Mouse (Mus musculus) bone marrow, adult 2 months (tissue): ENCODE results near the gene Polh. TPM values are rescaled to one million over a fixed set of nuclear protein-coding genes. Genes with fewer than 3 reads are reported as not detected.

ENCODE experiments used
- H3K27ac ChIP-seq: fragments of 200-500 bp; 2 replicates; pipeline ENCODE4 v1.5.1; 2012; ENCODE audit warnings: low read depth, mild to moderate bottlenecking, control low read depth, inconsistent platforms, low read length; ENCODE audit not compliant: control insufficient read depth, poor library complexity, insufficient read depth
- H3K4me1 ChIP-seq: fragments of 200-500 bp; 2 replicates; pipeline ENCODE4 v1.6.1; 2011; ENCODE audit warnings: low read length; ENCODE audit not compliant: control insufficient read depth, insufficient read depth
- H3K4me3 ChIP-seq: fragments of 200-500 bp; replicated peaks from 2 replicates; pipeline ENCODE3; 2011; ENCODE audit warnings: mild to moderate bottlenecking, low read depth, low read length, control low read depth; ENCODE audit not compliant: control insufficient read depth
- CTCF ChIP-seq: fragments of 200-500 bp; IDR thresholded peaks from 2 replicates; pipeline ENCODE4 v1.5.1; 2011; ENCODE audit warnings: low read length, control low read depth; ENCODE audit not compliant: control insufficient read depth, insufficient read depth
- POLR2A ChIP-seq: fragments of 200-500 bp; IDR thresholded peaks from 2 replicates; pipeline ENCODE4 v1.6.1; 2011; ENCODE audit warnings: low read depth, mild to moderate bottlenecking, control low read depth, low read length, borderline replicate concordance; ENCODE audit not compliant: control insufficient read depth
- WGBS: fragments of 180-500 bp; shearing (Covaris S2); methylation state at CpG from one replicate; pipeline ENCODE4 v1.1.7; 2018; 5-methylcytosine and 5-hydroxymethylcytosine counted together
- polyA plus RNA-seq: library from polyadenylated mRNA; stranded (reverse); fragments of >200 nt; gene quantifications from 2 replicates; pipeline ENCODE4 v1.2.4, GENCODE M21; 2011; ENCODE audit warnings: low replicate concordance; ENCODE audit not compliant: missing spikeins, insufficient read depth, insufficient read length

Polh gene
- polyA plus RNA-seq, 1 experiment = 17.3 TPM

DNA sequence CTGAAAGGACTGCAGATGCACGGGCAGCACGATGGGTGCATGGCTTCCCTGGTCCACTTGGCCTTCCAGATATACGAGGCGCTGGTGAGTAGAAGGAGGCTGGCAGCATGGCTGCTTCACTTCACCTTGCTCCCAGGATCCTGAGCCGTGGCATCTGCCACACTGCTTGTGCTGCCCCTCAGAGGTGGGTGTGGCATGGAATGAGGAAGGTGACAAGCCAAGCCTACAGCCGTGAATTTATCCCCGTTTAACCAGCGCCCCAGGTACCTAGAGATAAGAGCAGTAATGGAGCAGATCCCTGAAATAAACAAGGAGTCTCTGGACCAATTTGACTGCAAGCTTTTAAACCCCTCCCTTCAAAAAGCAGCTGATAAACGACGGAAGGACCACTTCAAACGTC is 39.0 kb upstream of the Polh start:
- 82% methylated on average over 11 of the region's 11 CpGs for WGBS
- no peak for TF ChIP-seq CTCF
- TF ChIP-seq POLR2A = no peak

DNA sequence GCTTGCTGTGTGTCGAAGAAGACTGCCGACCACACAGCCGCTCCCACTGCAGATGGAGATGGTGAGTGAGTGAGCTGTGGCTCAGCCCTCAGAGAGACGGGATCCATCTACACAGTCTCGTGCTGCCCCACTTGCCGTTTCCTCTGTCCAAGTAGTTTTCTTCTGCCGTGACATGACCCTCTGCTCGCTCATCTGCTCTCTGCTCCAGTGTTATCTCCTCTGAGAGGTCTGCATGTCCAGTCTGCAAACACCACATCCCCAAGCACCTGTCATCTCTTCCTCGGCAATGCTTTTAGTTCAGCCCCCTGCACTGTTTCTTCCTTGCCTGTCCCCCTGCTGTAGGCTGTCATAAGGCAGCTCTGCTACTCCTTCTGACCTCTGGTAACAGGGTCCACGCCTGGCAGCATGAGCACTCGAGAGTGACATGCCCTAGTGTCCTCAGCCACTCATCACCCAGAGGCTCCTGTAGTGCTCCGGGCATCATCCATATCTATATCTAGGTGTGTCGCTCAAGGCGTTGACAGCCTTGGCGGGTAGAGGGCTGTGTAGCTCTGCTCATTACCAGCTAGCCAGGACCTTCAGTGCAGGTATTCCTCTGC is 37.2 kb upstream of the Polh start:
- no peaks in the 10 kb centered on the region for H3K4me1 ChIP-seq
- TF ChIP-seq POLR2A = no peak
- TF ChIP-seq CTCF = no peak
- H3K27ac ChIP-seq = no peak overlapping the region
- no peak overlapping the region for H3K4me3 ChIP-seq
- WGBS = 86% methylated on average over 15 of the region's 15 CpGs

More for the DNA sequence above, 39.0 kb upstream of the Polh start:
- Histone ChIP-seq H3K4me3 (no peak overlapping the region), H3K4me1 (no peaks in the 10 kb centered on the region; the same call in 1 of the 2 replicates), H3K27ac (no peak overlapping the region)

DNA sequence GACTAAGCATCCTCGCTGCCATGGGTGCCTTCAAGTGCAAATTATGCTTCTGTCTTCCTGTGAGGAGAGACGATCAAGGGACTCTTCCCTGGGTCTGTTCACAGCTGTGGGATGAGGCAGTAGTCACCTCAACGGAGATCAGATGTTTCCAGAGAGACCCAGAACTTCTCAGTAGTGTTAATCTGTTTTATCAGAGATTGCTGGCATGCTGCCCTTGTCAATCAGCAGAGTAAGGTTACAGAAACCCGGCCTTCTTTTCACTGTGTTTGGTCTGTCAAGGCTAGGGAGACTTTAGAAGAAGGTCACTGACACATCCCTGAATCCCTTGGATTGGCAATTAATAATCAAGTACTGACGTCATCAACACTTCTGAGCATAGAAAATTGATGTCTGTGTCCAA is 35.0 kb upstream of the Polh start:
- no peaks in the 10 kb centered on the region for H3K4me1 ChIP-seq
- 68% methylated on average over 5 of the region's 5 CpGs for WGBS
- no peak for TF ChIP-seq CTCF
- no peak for TF ChIP-seq POLR2A
- no peak overlapping the region for H3K4me3 ChIP-seq
- H3K27ac ChIP-seq = no peak overlapping the region

DNA sequence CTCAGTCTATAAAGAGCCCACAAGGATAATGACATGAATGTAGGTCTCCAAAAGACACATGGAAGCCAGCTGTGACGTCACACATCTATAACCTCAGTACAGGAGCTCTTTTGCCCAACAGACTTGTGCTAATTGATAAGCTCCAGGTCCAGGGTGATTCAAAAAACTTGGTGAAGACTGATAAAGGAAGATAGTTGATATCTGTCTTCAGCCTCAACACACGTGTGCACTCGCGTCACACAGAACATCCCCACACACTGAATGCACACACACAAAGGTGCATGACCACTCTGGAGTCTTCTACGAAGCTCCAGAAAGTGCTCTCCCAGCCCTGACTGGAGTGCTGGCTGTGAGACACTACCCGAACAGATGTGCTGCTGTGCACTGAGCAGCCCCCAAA is 34.6 kb upstream of the Polh start:
- no peaks in the 10 kb centered on the region for H3K4me1 ChIP-seq

DNA sequence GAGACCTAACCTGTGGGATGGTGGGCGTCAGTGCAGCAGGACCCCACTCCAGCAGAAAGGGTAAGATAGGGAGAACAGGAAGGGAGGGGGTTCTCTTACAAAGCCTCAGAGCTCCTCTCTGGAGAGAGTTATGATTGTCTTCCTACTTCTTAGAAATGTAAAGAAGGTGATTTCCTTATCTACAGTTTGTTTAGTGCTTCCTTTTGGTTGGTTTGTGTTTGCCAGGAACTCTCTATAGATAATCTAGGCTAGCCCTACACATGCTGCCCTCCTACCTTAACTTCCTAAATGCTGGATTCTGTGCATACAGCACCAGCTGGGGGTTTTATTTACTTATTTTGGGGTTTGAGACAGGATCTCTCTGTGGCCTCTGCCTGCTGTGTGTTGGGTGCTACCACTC is 33.6 kb upstream of the Polh start:
- TF ChIP-seq POLR2A = no peak
- no peak for TF ChIP-seq CTCF
- WGBS = 79% methylated on average over 1 of the region's 1 CpGs
- no peaks in the 10 kb centered on the region for H3K4me1 ChIP-seq
- no peak overlapping the region for H3K27ac ChIP-seq
- H3K4me3 ChIP-seq = no peak overlapping the region

More for the DNA sequence above, 34.6 kb upstream of the Polh start:
- TF ChIP-seq CTCF (no peak), POLR2A (no peak)
- Histone ChIP-seq H3K27ac (no peak overlapping the region), H3K4me3 (no peak overlapping the region)
- 69% methylated on average over 6 of the region's 6 CpGs for WGBS

DNA sequence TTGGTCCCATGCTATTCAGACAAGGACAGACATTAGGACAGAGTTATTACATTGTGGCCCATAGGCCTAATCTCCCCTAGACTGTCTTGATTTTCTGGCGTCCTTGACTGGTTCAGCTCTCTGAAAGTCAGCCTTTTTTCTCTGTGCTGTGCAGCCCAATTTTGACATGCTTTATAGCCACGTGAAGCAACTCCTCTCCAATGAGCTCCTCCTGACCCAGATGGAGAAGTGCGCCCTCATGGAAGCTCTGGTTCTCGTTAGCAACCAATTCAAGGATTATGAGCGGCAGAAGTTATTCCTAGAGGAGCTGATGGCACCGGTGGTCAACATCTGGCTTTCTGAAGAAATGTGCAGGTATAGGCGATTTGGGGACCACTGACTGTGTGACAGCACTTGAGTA is 25.1 kb upstream of the Polh start:
- H3K27ac ChIP-seq = no peak overlapping the region
- H3K4me3 ChIP-seq = no peak overlapping the region
- TF ChIP-seq POLR2A = no peak
- no peak for TF ChIP-seq CTCF
- WGBS = 87% methylated on average over 7 of the region's 7 CpGs
- no peaks in the 10 kb centered on the region; the same call in 1 of the 2 replicates for H3K4me1 ChIP-seq

DNA sequence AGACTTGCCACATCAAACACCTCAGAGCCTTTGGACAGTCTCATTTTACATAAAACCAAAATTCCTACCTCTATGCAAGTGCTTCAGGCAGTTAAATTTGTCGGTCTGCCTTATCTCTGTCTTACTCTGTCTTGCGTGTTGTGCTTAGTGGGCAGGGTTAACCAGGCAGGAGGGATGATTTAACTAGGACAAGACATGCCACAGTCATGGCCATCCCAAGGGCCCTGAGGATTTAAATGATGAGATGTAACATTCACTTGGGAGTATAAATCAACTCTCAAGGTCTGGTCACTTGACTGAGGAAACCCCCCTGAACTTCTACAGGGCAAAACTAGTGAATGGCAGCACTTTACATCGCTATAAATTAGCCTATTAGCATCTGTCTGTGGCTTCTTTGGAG is 19.2 kb upstream of the Polh start:
- Histone ChIP-seq H3K4me1 (no peaks in the 10 kb centered on the region), H3K4me3 (no peak overlapping the region), H3K27ac (no peak overlapping the region)
- 79% methylated on average over 3 of the region's 3 CpGs for WGBS
- TF ChIP-seq CTCF = no peak
- no peak for TF ChIP-seq POLR2A

DNA sequence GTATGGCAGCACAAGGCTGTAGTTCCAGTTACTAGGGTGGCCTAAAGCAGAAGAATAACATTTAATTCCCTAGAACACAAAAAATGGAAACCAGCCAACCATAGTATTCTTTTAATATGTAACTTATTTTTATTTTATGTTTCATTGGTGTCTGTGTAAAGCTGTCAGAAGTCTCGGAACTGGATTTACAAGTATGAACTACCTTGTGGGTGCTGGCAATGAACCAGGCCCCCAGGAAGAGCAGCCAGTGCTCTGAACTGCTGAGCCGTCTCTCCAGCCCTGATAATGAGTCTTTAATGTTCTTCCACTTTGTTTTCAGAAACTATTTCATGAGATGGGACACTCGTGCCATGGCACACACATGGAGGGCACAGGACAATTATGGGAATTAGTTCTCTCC is 8.1 kb upstream of the Polh start:
- H3K4me3 ChIP-seq = no peak overlapping the region
- no peaks in the 10 kb centered on the region for H3K4me1 ChIP-seq
- TF ChIP-seq CTCF (no peak), POLR2A (no peak)
- H3K27ac ChIP-seq = no peak overlapping the region
- 89% methylated on average over 3 of the region's 3 CpGs for WGBS

DNA sequence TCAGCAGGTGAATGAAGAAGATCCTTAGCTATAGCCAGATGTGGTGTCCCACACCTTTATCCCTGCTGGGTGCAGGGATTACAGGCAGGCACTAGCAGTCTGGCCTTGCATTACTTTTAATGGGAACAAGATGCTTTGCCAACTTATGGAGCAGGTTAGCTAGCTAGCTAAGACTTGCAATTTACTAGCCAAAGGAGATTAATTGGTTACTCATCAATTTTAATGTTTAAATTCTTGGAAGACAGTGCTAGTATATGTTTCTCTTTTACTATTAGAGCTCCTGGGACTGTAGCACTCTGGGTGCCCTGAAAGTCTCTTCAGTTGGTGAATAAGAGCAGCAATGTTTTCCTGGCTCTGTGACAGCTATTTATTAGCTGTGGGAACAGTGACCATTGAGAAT is 4.2 kb upstream of the Polh start:
- no peak overlapping the region for H3K27ac ChIP-seq
- TF ChIP-seq CTCF (no peak), POLR2A (no peak)
- no peak overlapping the region for H3K4me3 ChIP-seq
- H3K4me1 ChIP-seq = no peaks in the 10 kb centered on the region; the same call in 1 of the 2 replicates
